Mouse (Mus musculus): ENCODE measurements around the gene Pde3b. TPM values are rescaled to one million over a fixed set of nuclear protein-coding genes. Genes with fewer than 3 reads are reported as not detected.

Gene Pde3b
- total and polyA plus RNA-seq, 2 experiments from 2014 or later, result 3.6 to 9.5 TPM

GRCm38 (mm10) chr7:114576931-114577330, 161.8 kb downstream of the Pde3b start:
- 75% methylated on average over 3 of the region's 3 CpGs for WGBS
- H3K9ac ChIP-seq (replicated peaks; ENCODE audit: low read length, poor library complexity, severe bottlenecking), result no peak overlapping the region
- no peaks in the 10 kb centered on the region for H3K36me3 ChIP-seq (ENCODE audit: insufficient read depth, low read length)
- H3K4me3 ChIP-seq (ENCODE audit: low read depth, low read length), result no peak overlapping the region
- H3K27me3 ChIP-seq (ENCODE audit: insufficient read depth, low read length), result no peaks in the 10 kb centered on the region
- H3K4me2 ChIP-seq (ENCODE audit: low read depth, low read length, poor library complexity, severe bottlenecking), result no peak overlapping the region
- H3K27ac ChIP-seq (ENCODE audit: low read depth, low read length), result no peak overlapping the region
- DNase-seq (ENCODE audit: low spot score) (no peak), ATAC-seq (ENCODE audit: low FRiP score) (no peak)
- no peaks in the 10 kb centered on the region for H3K9me3 ChIP-seq (ENCODE audit: low read length)
- no peaks in the 10 kb centered on the region for H3K4me1 ChIP-seq (ENCODE audit: insufficient read depth, low read length)
- no peak for TF ChIP-seq CTCF (IDR thresholded peaks at IDR 0.05)

GRCm38 (mm10) chr7:114577665-114578064, 162.6 kb downstream of the Pde3b start:
- H3K4me3 ChIP-seq (ENCODE audit: low read depth, low read length), result no peak overlapping the region
- WGBS, result 94% methylated on average over 1 of the region's 1 CpGs
- H3K4me1 ChIP-seq (ENCODE audit: insufficient read depth, low read length), result no peaks in the 10 kb centered on the region
- H3K4me2 ChIP-seq (ENCODE audit: low read depth, low read length, poor library complexity, severe bottlenecking), result no peak overlapping the region
- H3K9ac ChIP-seq (replicated peaks; ENCODE audit: low read length, poor library complexity, severe bottlenecking), result no peak overlapping the region
- no peaks in the 10 kb centered on the region for H3K9me3 ChIP-seq (ENCODE audit: low read length)
- no peak for ATAC-seq (ENCODE audit: low FRiP score)
- no peak for TF ChIP-seq CTCF (IDR thresholded peaks at IDR 0.05)
- no peaks in the 10 kb centered on the region for H3K36me3 ChIP-seq (ENCODE audit: insufficient read depth, low read length)
- DNase-seq (ENCODE audit: low spot score), result no peak
- H3K27ac ChIP-seq (ENCODE audit: low read depth, low read length), result no peak overlapping the region
- no peaks in the 10 kb centered on the region for H3K27me3 ChIP-seq (ENCODE audit: insufficient read depth, low read length)

GRCm38 (mm10) chr7:114580426-114580825, 165.3 kb downstream of the Pde3b start:
- ATAC-seq (ENCODE audit: low FRiP score), result no peak
- Histone ChIP-seq H3K27me3 (ENCODE audit: insufficient read depth, low read length) (no peaks in the 10 kb centered on the region), H3K9ac (replicated peaks; ENCODE audit: low read length, poor library complexity, severe bottlenecking) (no peak overlapping the region), H3K9me3 (ENCODE audit: low read length) (no peaks in the 10 kb centered on the region), H3K4me2 (ENCODE audit: low read depth, low read length, poor library complexity, severe bottlenecking) (no peak overlapping the region), H3K4me3 (ENCODE audit: low read depth, low read length) (no peak overlapping the region), H3K27ac (ENCODE audit: low read depth, low read length) (no peak overlapping the region), H3K4me1 (ENCODE audit: insufficient read depth, low read length) (no peaks in the 10 kb centered on the region), H3K36me3 (ENCODE audit: insufficient read depth, low read length) (no peaks in the 10 kb centered on the region)
- TF ChIP-seq CTCF (IDR thresholded peaks at IDR 0.05), result peak; percentile 91
- peak; percentile 85 for DNase-seq (ENCODE audit: low spot score)
- WGBS, result 5% methylated on average over 4 of the region's 4 CpGs

- H3K4me1 ChIP-seq (ENCODE audit: insufficient read depth, low read length), result no peaks in the 10 kb centered on the region
- H3K9ac ChIP-seq (replicated peaks; ENCODE audit: low read length, poor library complexity, severe bottlenecking), result no peak overlapping the region
- H3K27ac ChIP-seq (ENCODE audit: low read depth, low read length), result no peak overlapping the region
- no peak overlapping the region for H3K4me3 ChIP-seq (ENCODE audit: low read depth, low read length)
- 89% methylated on average over 5 of the region's 5 CpGs for WGBS
- DNase-seq (ENCODE audit: low spot score) (no peak), ATAC-seq (ENCODE audit: low FRiP score) (no peak)
- no peaks in the 10 kb centered on the region for H3K36me3 ChIP-seq (ENCODE audit: insufficient read depth, low read length)
- TF ChIP-seq CTCF (IDR thresholded peaks at IDR 0.05), result no peak
- H3K27me3 ChIP-seq (ENCODE audit: insufficient read depth, low read length), result no peaks in the 10 kb centered on the region
- H3K9me3 ChIP-seq (ENCODE audit: low read length), result no peaks in the 10 kb centered on the region
- H3K4me2 ChIP-seq (ENCODE audit: low read depth, low read length, poor library complexity, severe bottlenecking), result no peak overlapping the region
These were observed 166.1 kb downstream of the Pde3b start for GRCm38 (mm10) chr7:114581200-114581599.

GRCm38 (mm10) chr7:114582441-114582840, 167.4 kb downstream of the Pde3b start:
- no peak overlapping the region for H3K9ac ChIP-seq (replicated peaks; ENCODE audit: low read length, poor library complexity, severe bottlenecking)
- H3K27ac ChIP-seq (ENCODE audit: low read depth, low read length), result no peak overlapping the region
- H3K4me1 ChIP-seq (ENCODE audit: insufficient read depth, low read length), result no peaks in the 10 kb centered on the region
- ATAC-seq (ENCODE audit: low FRiP score) (no peak), DNase-seq (ENCODE audit: low spot score) (no peak)
- no peaks in the 10 kb centered on the region for H3K9me3 ChIP-seq (ENCODE audit: low read length)
- H3K27me3 ChIP-seq (ENCODE audit: insufficient read depth, low read length), result no peaks in the 10 kb centered on the region
- no peaks in the 10 kb centered on the region for H3K36me3 ChIP-seq (ENCODE audit: insufficient read depth, low read length)
- 54% methylated on average over 2 of the region's 2 CpGs for WGBS
- no peak overlapping the region for H3K4me3 ChIP-seq (ENCODE audit: low read depth, low read length)
- H3K4me2 ChIP-seq (ENCODE audit: low read depth, low read length, poor library complexity, severe bottlenecking), result no peak overlapping the region
- no peak for TF ChIP-seq CTCF (IDR thresholded peaks at IDR 0.05)

Other genes starting within 250 kb of the Pde3b start
- gene Copb1, start 160.6 kb upstream of the Pde3b start, total RNA-seq (2014; rRNA removed), result 47.1 and 59.5 TPM in 2 replicates
- 64.6 and 65.1 TPM in 2 replicates for gene Copb1, start 160.6 kb upstream of the Pde3b start, polyA plus RNA-seq (2015; fragmentation: Nextera tagmentation; extraction: Ambion mirVana)
- gene Psma1, start 139.2 kb upstream of the Pde3b start, total RNA-seq (2014; rRNA removed), result 158 and 167 TPM in 2 replicates
- gene Psma1, start 139.2 kb upstream of the Pde3b start, polyA plus RNA-seq (2015; fragmentation: Nextera tagmentation; extraction: Ambion mirVana), result 317 and 329 TPM in 2 replicates
- gene Cyp2r1, start 147.7 kb downstream of the Pde3b start, total RNA-seq (2014; rRNA removed), result 3.1 and 4.4 TPM in 2 replicates
- 1.4 and 1.6 TPM in 2 replicates for gene Cyp2r1, start 147.7 kb downstream of the Pde3b start, polyA plus RNA-seq (2015; fragmentation: Nextera tagmentation; extraction: Ambion mirVana)
- 9.6 and 11.5 TPM in 2 replicates for gene Calca, start 221.1 kb downstream of the Pde3b start, total RNA-seq (2014; rRNA removed)
- gene Calca, start 221.1 kb downstream of the Pde3b start, polyA plus RNA-seq (2015; fragmentation: Nextera tagmentation; extraction: Ambion mirVana), result 7.2 and 12.0 TPM in 2 replicates

Data from midbrain, postnatal 0 days (tissue).